Mouse (Mus musculus) kidney, postnatal 0 days (tissue): ENCODE measurements around the gene Mpeg1. TPM values are rescaled to one million over a fixed set of nuclear protein-coding genes. Genes with fewer than 3 reads are reported as not detected.
A peak's percentile ranks its signal among the peaks of the same experiment; 100 is the strongest.

Experiments
- ATAC-seq: fragments of 200-750 bp; cut with Nextera tagmentation; replicated peaks from 2 replicates; pipeline ENCODE4 v1.8.0; 2017; ENCODE audit warnings: low read depth, moderate number of reproducible peaks, moderate TSS enrichment, moderate library complexity; ENCODE audit not compliant: low FRiP score
- DNase-seq: peaks from one replicate; pipeline ENCODE4 v3.0.0-alpha.2; 2016; ENCODE audit warnings: low spot score
- H3K27ac ChIP-seq: fragments of 300-500 bp; sonication (generic); 2 replicates; pipeline ENCODE4 v1.5.1; 2014; ENCODE audit warnings: mild to moderate bottlenecking
- H3K27me3 ChIP-seq: fragments of 300-500 bp; sonication (generic); 2 replicates; pipeline ENCODE4 v1.6.1; 2014; ENCODE audit warnings: low read length, mixed read lengths; ENCODE audit not compliant: insufficient read depth
- H3K36me3 ChIP-seq: fragments of 300-500 bp; sonication (generic); 2 replicates; pipeline ENCODE4 v1.6.1; 2014; ENCODE audit warnings: low read length, mixed read lengths; ENCODE audit not compliant: insufficient read depth
- H3K4me1 ChIP-seq: fragments of 300-500 bp; sonication (generic); replicated peaks from 2 replicates; pipeline ENCODE4 v1.6.1; 2014; ENCODE audit warnings: antibody characterized with exemption, low read length, mixed read lengths; ENCODE audit not compliant: insufficient read depth
- H3K4me2 ChIP-seq: fragments of 300-500 bp; sonication (generic); 2 replicates; pipeline ENCODE4 v1.6.1; 2014; ENCODE audit warnings: mild to moderate bottlenecking, low read length, moderate library complexity, mixed read lengths
- H3K4me3 ChIP-seq: fragments of 300-500 bp; sonication (generic); replicated peaks from 2 replicates; pipeline ENCODE4 v1.5.1; 2014; ENCODE audit warnings: low read depth, low read length
- H3K9ac ChIP-seq: fragments of 300-500 bp; sonication (generic); 2 replicates; pipeline ENCODE4 v1.6.1; 2014; ENCODE audit warnings: low read depth, low read length
- H3K9me3 ChIP-seq: fragments of 300-500 bp; sonication (generic); replicated peaks from 2 replicates; pipeline ENCODE4 v1.6.1; 2016; ENCODE audit warnings: low read length, inconsistent platforms, mixed read lengths
- CTCF ChIP-seq: IDR thresholded peaks from 2 replicates; pipeline ENCODE4 v1.5.1; 2016; ENCODE audit warnings: antibody characterized with exemption, low read depth, mild to moderate bottlenecking, moderate library complexity
- WGBS: fragments of 180-500 bp; shearing (Covaris S2); extraction: QIAGEN DNeasy Blood & Tissue Kit; methylation state at CpG from one replicate; pipeline ENCODE4 v1.1.7; 2014; 5-methylcytosine and 5-hydroxymethylcytosine counted together
- polyA plus RNA-seq: library from polyadenylated mRNA; unstranded; fragments of >200 nt; fragmentation: Nextera tagmentation; extraction: Ambion mirVana; gene quantifications from 2 replicates; pipeline ENCODE4 v1.2.1, GENCODE M21; 2015

Mpeg1 gene
- polyA plus RNA-seq, 1 experiment from 2014 or later: 0.74 TPM

DNA sequence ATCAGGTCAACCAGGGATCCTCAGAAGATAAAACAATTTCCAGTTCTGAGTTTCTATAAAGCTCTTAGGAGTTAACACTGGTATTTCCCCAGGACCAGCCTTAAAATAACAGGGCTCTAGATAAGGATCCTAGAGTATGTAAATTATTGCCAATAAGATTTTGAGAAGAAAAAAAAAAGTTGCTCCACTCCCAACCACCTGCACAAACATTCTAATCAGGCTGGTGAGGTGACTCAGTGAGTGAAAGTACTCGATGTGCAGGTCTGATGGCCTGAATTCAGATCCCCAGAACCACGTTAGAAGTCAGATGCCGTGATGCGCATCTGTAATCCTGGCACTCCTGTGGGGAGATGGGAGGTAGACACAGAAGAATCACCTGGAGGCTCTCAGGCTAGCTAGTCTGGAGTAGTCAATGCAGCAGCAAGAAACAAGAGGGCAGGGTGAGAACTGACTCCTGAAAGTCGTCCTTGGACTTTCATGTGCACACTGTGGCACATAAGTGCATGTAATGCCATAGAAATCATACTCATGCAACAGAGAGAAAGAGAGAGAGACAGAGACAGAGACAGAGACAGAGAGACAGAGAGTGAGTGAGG, 11.9 kb downstream of the Mpeg1 start:
- H3K4me1 ChIP-seq: 0 out of 2 replicates have a peak, but pooled peaks cover 14% of the 10 kb centered on the region
- no peaks in the 10 kb centered on the region for H3K27me3 ChIP-seq
- H3K9ac ChIP-seq: no peak overlapping the region
- no peaks in the 10 kb centered on the region for H3K9me3 ChIP-seq
- DNase-seq (no peak), ATAC-seq (no peak)
- no peaks in the 10 kb centered on the region for H3K36me3 ChIP-seq
- no peak overlapping the region for H3K4me3 ChIP-seq
- H3K27ac ChIP-seq: no peak overlapping the region
- TF ChIP-seq CTCF: no peak
- H3K4me2 ChIP-seq: no peak overlapping the region
- WGBS: 74% methylated on average over 5 of the region's 5 CpGs

DNA sequence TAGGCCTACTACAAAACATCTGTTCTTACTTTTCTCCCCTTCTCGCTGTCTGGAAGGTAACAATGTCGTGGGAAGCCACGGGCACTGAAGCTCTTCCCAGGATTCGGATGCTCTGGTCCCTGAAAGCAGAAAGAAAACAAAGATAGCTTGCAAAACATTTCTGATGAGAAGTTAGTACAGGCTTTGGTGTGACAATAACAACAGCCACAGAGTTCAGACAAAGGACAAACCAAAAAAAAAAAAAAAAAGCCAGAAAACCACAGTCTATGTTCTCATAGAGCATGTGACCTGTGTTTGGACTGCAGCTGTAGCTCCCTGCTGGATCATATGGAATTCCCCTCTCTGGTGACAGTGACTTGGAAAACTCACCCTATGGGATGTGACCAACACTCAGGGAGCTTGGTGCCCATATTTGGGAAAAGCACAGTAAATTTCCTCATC, 12.6 kb downstream of the Mpeg1 start:
- no peak overlapping the region for H3K9ac ChIP-seq
- H3K4me3 ChIP-seq: no peak overlapping the region
- ATAC-seq: no peak
- 0 out of 2 replicates have a peak, but pooled peaks cover 2% of the 10 kb centered on the region for H3K36me3 ChIP-seq
- H3K4me2 ChIP-seq: no peak overlapping the region
- no peaks in the 10 kb centered on the region for H3K27me3 ChIP-seq
- H3K9me3 ChIP-seq: no peaks in the 10 kb centered on the region
- no peak for TF ChIP-seq CTCF
- H3K27ac ChIP-seq: peak overlapping the region; percentile 20; the same call in 1 of the 2 replicates
- peak; percentile 46 for DNase-seq
- WGBS: 66% methylated on average over 4 of the region's 4 CpGs
- H3K4me1 ChIP-seq: 0 out of 2 replicates have a peak, but pooled peaks cover 14% of the 10 kb centered on the region

DNA sequence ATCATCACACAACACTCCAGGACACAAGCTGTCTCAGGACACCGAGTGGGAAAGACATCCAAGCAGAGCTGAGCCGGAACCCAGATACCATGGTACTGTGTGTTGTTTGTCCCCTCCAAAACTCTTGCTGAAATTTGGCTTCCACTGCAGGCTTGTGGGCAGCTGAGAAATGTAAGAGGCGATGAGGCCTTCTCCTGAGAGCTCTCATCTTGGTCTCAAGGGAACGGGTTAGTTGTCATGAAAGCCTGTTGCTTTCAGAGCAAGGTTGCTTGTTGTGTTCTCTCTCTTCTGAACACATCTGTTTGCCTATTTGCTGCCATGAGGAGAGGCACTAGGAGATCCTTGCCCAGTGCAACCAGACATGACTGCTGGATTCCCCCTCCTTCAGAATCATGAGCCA, 13.4 kb downstream of the Mpeg1 start:
- no peak for DNase-seq

DNA sequence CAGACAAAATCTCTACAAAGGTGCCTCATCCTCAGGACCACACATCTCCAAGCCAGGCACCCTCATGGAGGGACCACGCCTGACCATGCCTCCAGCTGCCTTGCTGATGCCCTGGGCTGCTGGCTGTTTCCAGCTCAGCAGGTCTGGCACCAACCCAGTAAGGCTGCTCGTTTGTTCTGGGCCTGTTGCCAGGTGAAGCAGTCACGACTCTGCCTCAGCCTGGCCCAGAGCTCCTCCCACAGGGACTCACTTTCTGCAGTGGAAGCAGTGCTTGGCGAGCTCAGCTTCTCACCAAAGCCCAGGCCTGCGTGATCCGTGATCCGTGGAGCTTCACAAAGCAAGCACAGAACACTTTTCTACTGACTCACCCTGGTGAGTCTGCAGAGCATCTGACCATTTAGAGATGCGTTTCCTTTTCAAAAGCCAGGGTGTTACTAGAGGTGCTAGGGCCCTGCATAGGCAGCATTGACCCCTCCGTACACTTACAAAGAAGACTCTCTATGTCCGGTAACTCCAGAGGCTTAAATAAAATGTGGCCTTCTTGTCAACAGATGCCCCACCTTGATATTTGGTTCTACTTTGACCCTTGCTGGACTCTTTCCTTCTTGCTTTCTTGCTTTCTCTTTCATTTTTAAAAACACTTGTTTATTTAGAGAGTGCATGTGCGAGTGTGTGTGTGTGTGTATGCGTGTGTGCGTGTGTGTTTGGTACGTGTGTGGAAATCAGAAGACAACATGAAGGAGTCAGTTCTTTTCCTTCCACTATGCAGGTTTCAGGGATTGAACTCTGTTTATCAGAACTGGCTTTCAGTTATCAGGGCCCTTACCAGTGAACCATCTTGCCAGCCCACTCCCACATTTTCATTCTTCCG, 15.0 kb downstream of the Mpeg1 start:
- WGBS: 44% methylated on average over 15 of the region's 15 CpGs
- DNase-seq (peak; percentile 89), ATAC-seq (peak; percentile 94)
- Histone ChIP-seq H3K4me1 (0 out of 2 replicates have a peak, but pooled peaks cover 14% of the 10 kb centered on the region), H3K9ac (no peak overlapping the region), H3K9me3 (no peaks in the 10 kb centered on the region), H3K4me3 (no peak overlapping the region), H3K27ac (peak overlapping the region; percentile 74), H3K4me2 (peak overlapping the region; percentile 10; the same call in 1 of the 2 replicates), H3K27me3 (no peaks in the 10 kb centered on the region), H3K36me3 (peaks cover 4% of the 10 kb centered on the region; the same call in 1 of the 2 replicates)
- no peak for TF ChIP-seq CTCF

More for the DNA sequence above, 13.4 kb downstream of the Mpeg1 start:
- Histone ChIP-seq H3K9me3 (no peaks in the 10 kb centered on the region), H3K36me3 (0 out of 2 replicates have a peak, but pooled peaks cover 4% of the 10 kb centered on the region), H3K4me3 (no peak overlapping the region), H3K4me2 (no peak overlapping the region), H3K27me3 (no peaks in the 10 kb centered on the region), H3K4me1 (0 out of 2 replicates have a peak, but pooled peaks cover 14% of the 10 kb centered on the region), H3K27ac (no peak overlapping the region; the same call in 1 of the 2 replicates), H3K9ac (no peak overlapping the region)
- WGBS: 91% methylated on average over 4 of the region's 4 CpGs
- ATAC-seq: no peak
- TF ChIP-seq CTCF: no peak

DNA sequence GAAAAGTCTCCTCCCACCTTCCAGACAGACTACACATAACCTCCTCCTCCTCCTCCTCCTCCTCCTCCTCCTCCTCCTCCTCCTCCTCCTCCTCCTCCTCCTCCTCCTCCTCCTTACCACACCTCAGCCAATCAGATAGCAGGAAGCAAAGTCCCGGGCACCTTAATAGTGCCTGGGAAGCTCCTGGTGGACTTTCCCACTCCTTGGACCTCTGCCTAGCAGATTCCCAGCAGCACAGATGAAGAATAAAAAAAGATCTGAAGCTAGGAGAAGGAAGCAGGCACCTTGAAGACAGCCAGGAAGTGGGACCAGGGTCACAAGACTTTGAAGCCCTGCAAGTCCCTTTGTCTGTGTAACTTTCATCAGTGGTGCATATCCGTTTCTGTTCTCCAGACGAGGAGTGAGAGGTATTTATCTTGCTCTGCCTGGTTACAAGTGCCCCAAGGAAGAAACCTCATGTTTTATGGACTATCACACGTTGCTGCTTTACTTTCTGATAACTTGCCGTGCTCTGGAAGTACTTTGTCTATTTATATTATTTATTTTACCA, 16.2 kb downstream of the Mpeg1 start:
- Histone ChIP-seq H3K4me2 (no peak overlapping the region), H3K9me3 (no peaks in the 10 kb centered on the region), H3K27ac (no peak overlapping the region), H3K4me1 (0 out of 2 replicates have a peak, but pooled peaks cover 14% of the 10 kb centered on the region), H3K9ac (no peak overlapping the region), H3K4me3 (no peak overlapping the region), H3K36me3 (peaks cover 4% of the 10 kb centered on the region; the same call in 1 of the 2 replicates), H3K27me3 (no peaks in the 10 kb centered on the region)
- no peak for ATAC-seq
- DNase-seq: no peak
- 13% methylated on average over 5 of the region's 5 CpGs for WGBS
- TF ChIP-seq CTCF: no peak

DNA sequence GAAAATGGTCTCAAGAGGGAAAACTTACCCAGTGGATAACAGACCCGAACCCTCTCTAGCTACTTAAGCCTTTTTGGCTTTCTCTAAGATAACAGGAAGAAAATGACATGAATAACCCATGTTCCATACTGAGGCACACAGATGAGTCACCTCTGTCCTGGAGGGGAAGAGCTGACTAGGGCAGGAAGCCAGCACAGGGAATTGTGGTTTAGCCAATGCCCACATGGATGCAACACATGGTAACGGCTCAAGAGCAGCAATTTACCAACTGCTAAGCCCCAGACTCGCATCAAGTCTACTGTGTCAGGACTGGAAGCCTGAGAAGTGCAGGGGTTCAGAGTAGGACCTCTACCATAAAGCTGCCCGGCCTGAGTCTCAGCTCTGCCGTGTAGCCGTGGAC, 17.8 kb downstream of the Mpeg1 start:
- no peak overlapping the region for H3K4me3 ChIP-seq
- no peaks in the 10 kb centered on the region for H3K9me3 ChIP-seq
- H3K4me2 ChIP-seq: no peak overlapping the region
- peaks cover 4% of the 10 kb centered on the region; the same call in 1 of the 2 replicates for H3K36me3 ChIP-seq
- ATAC-seq: no peak
- no peak for DNase-seq
- no peak overlapping the region for H3K9ac ChIP-seq
- WGBS: 72% methylated on average over 6 of the region's 6 CpGs
- no peaks in the 10 kb centered on the region for H3K27me3 ChIP-seq
- H3K27ac ChIP-seq: no peak overlapping the region
- H3K4me1 ChIP-seq: 0 out of 2 replicates have a peak, but pooled peaks cover 14% of the 10 kb centered on the region
- no peak for TF ChIP-seq CTCF
